Comparison of ENCODE assay signal across 24 mouse cellular contexts in the genomic region with DNA sequence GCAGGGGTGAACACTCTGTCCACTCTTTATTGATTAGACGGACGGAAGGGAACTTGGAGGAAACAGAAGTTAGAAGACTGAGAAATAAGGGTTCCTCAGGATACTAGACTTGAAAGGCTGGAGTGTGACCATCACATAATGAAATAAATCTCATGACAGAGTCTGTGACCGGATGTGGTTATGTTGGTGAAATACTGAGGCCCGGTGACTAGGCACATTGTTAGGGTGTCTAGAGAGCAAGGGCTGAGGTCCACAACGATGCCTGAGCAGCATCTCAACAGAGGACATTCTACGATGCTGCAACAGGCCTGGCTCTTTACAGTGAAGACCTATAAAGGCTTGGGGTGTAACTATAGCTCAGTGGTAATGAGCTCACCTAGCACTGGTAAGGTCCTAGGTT. TPM values are rescaled to one million over a fixed set of nuclear protein-coding genes. Genes with fewer than 3 reads are reported as not detected.
"Had no signal": no experiment of that assay in that cellular context is flagged by ENCODE, and none has a peak within 500 bp of the region (broad histone marks: within the 10 kb centered on the region; RNA-seq: fewer than 3 reads in every experiment).

No protein-coding gene starts in this region.

- H3K4me3 ChIP-seq: left cerebral cortex, adult 2 months; limb, embryonic 12.5 days; limb, embryonic 15.5 days; lung, embryonic 15.5 days; midbrain, embryonic 15.5 days; neural tube, embryonic 12.5 days; neural tube, embryonic 15.5 days had no signal

- H3K27ac ChIP-seq: kidney, postnatal 0 days; left cerebral cortex, adult 2 months; limb, embryonic 12.5 days; limb, embryonic 15.5 days; liver, embryonic 14.5 days; lung, embryonic 15.5 days; macrophage; midbrain, embryonic 15.5 days; neural tube, embryonic 12.5 days; neural tube, embryonic 15.5 days; stomach, postnatal 0 days had no signal

- H3K9ac ChIP-seq: limb, embryonic 12.5 days; limb, embryonic 15.5 days; liver, embryonic 14.5 days; liver, postnatal 0 days; lung, embryonic 15.5 days; midbrain, embryonic 15.5 days; neural tube, embryonic 12.5 days; neural tube, embryonic 15.5 days had no signal

- ATAC-seq: intestine, postnatal 0 days; liver, postnatal 0 days; midbrain, embryonic 15.5 days had no signal

- H3K36me3 ChIP-seq: limb, embryonic 12.5 days; limb, embryonic 15.5 days; lung, embryonic 15.5 days; midbrain, embryonic 15.5 days; neural tube, embryonic 12.5 days had no signal

- H3K27me3 ChIP-seq: limb, embryonic 12.5 days; limb, embryonic 15.5 days; lung, embryonic 15.5 days; midbrain, embryonic 15.5 days; neural tube, embryonic 12.5 days; neural tube, embryonic 15.5 days had no signal

- H3K4me1 ChIP-seq: limb, embryonic 12.5 days; lung, embryonic 15.5 days; midbrain, embryonic 15.5 days; neural tube, embryonic 12.5 days; neural tube, embryonic 15.5 days had no signal

- DNase-seq: kidney, adult 2 months; kidney, postnatal 25 days; layer of hippocampus, postnatal 36 days; liver, postnatal 0 days; right cerebral cortex, adult 18-20 months; right cerebral cortex, postnatal 14 days; right cerebral cortex, postnatal 4 days; thymus, adult 18-20 months; thymus, postnatal 36 days had no signal

- H3K9me3 ChIP-seq: limb, embryonic 12.5 days; limb, embryonic 15.5 days; lung, embryonic 15.5 days; midbrain, embryonic 15.5 days; neural tube, embryonic 12.5 days; neural tube, embryonic 15.5 days had no signal

- H3K4me2 ChIP-seq: limb, embryonic 12.5 days; limb, embryonic 15.5 days; liver, embryonic 11.5 days; lung, embryonic 15.5 days; midbrain, embryonic 11.5 days; midbrain, embryonic 15.5 days; neural tube, embryonic 12.5 days; neural tube, embryonic 15.5 days had no signal

RNA-seq across cellular contexts. Expression of a gene that starts 9.2 kb away (rescaled TPM):
- total RNA-seq: megakaryocyte-erythroid progenitor cell, adult 5-6 weeks had no signal
